Mouse (Mus musculus): ENCODE measurements around the gene Fam19a2. TPM values are rescaled to one million over a fixed set of nuclear protein-coding genes. Genes with fewer than 3 reads are reported as not detected.

Gene Fam19a2
- total RNA-seq, 2 experiments from 2014 or later: 76.0 to 80.8 TPM

DNA sequence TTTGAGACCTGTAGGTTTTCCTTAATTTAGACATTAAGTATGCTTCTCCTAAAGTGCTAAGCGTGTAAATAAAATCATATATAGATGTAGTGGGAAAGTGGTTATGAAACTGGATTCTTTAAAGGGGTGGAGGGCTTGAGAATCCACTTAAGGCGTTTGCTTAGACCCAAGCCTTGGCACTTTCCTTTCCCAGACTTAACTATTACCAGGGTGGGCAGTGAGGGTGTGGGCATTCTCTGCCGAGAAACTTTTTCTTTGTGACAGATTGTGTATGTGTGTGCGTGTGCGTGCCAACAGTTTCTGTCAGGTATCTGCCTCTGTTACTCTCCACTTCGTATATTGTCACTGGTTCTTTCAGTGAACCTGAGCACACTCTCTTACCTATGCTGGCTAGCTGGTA is 257.4 kb downstream of the Fam19a2 start:
- intact Hi-C loops (cut with DNase I): no loop called here
- no peak for DNase-seq (ENCODE audit: low spot score in 2 of 2)

DNA sequence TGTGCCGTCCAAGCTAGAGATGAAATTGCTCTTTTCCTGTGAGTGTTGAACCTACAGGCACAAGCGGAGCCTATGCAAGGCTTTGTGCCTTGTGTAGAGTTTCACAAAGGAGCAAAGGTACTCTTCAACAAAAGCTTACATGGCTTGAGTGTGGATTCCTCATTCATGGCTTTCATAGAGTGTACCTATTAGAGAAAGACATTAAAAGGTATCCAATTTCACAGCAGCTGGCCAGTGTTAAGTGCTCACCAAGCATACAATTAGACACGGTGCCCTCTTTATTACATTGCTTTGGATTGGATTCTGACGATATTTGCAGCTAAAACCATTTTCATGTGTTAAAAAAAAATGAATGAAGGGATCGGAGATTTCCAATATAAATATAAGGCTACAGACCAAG is 261.6 kb downstream of the Fam19a2 start:
- no peak for DNase-seq (ENCODE audit: low spot score in 2 of 2)
- intact Hi-C loops (cut with DNase I): no loop called here

DNA sequence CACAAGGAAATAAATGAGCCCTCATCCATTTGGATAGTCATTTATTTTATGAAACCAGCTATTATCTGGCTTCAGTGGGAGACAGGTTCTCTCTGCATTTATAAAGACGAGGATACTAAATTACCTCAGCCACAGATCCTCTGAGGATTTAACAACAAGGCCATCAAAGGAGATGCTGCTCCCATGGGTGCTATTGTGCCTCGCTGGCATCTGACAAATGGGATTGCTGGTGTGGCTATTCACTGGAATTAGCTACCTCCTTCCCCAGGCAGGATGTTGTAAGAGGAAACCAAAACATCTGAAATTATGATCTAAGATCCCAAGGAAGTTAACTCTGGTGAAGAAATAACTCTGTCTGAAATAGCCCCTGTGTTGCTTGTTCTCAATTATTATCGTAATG is 262.3 kb downstream of the Fam19a2 start:
- no peak for DNase-seq (ENCODE audit: low spot score in 2 of 2)
- intact Hi-C loops (cut with DNase I): no loop called here

DNA sequence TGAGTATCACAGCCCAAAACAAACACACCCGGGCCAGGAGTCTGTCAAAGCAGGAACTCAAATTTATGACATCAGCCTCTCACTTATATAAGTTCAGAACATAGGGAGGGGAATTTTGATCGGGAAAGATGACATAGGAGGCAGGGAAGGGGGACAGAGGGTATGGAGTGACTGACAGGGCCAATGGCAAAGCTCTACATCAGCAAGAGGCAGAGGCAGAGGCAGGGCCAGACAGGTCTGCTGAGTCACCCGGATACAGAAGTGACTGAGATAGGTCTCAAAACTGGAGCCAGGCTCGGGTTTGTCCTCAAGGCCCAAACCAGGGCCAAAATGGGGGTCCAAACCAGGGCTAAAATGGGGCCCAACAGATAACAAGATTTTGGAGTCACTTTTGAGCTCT is 272.3 kb downstream of the Fam19a2 start:
- no peak for DNase-seq (ENCODE audit: low spot score in 2 of 2)
- intact Hi-C loops (cut with DNase I): no loop called here

DNA sequence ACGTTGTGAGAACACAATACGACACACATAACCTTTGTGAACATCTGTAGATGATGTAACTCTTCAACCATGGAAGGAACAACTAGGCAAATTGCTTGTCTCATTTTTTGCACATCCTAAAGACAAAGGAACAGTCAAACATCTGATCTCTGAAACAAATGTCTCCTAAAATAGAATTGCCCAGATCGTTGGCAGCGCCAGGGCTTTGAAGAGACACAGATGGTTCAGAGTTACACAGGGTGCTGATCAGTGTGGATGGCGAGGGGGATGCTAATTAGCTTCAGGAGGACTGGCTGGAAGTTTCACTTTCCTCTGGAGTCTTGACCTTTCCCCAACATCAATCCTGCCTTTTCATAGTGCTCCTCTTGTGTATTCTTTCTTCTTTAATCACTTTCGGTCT is 284.6 kb downstream of the Fam19a2 start:
- intact Hi-C loops (cut with DNase I): no loop called here

DNA sequence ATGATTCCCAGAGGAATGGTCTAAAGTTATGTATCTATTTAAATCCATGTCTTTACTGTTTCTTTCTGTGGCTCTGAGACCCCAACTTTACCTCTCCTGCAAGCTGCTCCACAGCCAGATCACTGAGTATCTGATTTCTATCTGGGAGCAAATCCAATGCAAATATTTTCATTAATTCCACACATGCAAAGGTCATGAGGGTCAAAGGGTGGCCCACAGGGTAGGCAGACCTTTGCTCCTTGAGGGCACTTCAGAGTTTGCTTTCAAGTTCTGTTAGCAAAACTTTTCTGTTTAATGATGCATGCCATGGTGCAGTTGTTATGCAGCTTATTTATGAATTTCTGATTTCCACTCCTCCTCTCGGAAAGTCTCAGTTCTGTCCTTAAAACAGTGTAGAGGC is 303.9 kb downstream of the Fam19a2 start:
- no peak for DNase-seq (ENCODE audit: low spot score in 2 of 2)
- intact Hi-C loops (cut with DNase I): no loop called here

More for the DNA sequence above, 284.6 kb downstream of the Fam19a2 start:
- DNase-seq (ENCODE audit: low spot score in 2 of 2): peak in 1 of 2 experiments; percentile 30

DNA sequence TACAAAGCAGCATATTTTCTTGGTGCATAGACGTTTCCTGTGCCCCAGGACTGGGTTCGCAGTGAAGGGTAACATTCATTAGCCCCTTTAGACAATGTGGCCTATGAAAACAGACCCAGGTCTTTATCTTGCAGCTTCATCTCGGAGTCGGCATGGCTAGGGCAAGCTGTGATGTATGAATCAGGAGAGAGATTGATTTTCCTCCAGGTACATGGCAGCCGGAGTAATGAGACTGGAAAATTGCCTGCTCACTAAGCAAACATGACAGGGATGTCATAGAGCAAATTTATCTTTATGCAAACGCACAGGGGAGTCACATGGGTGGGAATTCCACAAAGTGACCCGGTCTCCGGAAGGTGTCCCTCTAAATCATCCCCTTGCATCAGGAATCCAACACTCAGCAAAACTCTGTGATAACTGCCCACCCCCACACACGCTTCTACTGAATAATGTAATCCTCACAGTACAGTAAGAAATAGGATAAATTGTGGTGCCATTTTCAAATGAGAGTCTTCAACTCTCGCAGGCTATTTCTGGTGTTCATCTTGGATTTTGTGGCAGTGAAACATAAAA is 306.9 kb downstream of the Fam19a2 start:
- intact Hi-C loops (cut with DNase I): no loop called here
- no peak for DNase-seq (ENCODE audit: low spot score in 2 of 2)

DNA sequence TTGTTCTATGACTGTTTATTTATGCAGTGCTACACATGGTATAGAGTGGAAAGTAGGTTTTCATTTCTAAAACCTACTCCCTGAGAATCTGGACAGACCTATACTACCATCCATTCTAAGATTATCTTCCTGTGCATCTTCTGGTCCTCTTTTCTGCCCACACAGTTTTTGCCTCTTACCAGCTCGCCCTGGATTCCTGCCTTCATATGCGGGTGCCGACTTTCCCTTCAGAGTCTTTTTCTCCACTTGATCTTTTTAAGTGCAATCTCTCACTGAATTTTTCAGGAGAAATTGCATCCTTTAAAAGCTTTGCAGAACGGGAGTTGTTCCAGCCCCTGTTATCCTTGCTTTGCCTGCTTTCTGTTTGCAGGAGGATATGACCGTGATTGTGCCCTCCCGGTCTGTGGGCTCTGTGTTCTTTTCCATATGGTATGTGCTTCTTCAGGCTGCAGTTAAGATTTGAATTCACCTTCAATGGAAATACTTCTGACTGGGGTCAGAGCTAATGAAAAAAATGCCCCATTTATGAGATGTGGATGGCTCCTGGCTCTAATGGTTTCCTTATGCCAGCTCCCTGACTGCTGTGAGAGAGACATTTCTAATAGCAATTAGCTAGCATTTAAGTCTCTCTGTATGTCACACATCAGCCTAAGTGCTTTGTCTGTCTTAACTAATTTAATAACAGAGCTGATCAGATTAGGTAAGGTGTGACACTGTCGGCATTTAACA is 308.7 kb downstream of the Fam19a2 start:
- intact Hi-C loops (cut with DNase I): no loop called here
- DNase-seq (ENCODE audit: low spot score in 2 of 2): peak in 1 of 2 experiments; percentile 87

DNA sequence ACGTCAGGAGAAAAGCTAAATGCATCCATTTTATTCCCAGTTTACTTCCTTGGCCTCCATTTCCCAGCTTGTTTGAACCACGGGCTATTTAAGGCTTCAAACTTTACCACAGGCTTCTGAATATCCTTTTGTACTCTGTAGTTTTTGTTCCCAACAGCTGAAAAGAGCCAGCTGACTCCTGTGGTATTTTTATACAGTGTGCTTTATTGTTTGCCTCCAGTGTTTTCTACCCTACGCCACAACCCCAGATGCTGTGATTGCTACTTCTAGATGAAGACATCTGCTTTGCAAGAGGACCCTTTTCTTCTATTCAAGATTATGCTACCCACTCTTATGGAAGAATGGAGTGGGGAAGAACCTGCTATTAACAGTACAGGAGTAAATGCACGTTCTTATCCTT is 314.0 kb downstream of the Fam19a2 start:
- peak in 1 of 2 experiments; percentile 73 for DNase-seq (ENCODE audit: low spot score in 2 of 2)
- intact Hi-C loops (cut with DNase I): loop anchor here (5.0 kb wide), 2 partner anchors 309 to 311 kb away; no protein-coding TSS in a partner anchor

DNA sequence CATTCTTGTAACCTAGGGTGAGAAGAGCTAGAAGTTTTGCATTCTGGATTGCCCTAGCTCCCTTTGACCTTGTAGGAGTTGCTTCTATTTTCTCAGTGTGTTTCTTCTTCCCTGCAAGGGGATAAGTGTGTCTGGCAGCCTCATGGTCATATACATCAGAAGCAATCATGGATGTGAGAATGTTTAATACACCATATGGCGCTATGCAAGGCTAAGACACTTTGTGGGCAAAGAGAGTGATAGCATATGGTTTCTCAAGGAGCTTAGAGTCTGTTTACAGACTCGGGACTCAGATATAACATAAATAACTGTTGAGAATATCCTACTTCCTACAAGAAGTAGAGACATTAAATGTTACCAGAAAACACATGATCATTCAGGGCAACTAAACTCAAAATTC is 315.2 kb downstream of the Fam19a2 start:
- peak in 1 of 2 experiments; percentile 62 for DNase-seq (ENCODE audit: low spot score in 2 of 2)
- intact Hi-C loops (cut with DNase I): loop anchor here (5.0 kb wide), 2 partner anchors 308 to 312 kb away; no protein-coding TSS in a partner anchor

DNA sequence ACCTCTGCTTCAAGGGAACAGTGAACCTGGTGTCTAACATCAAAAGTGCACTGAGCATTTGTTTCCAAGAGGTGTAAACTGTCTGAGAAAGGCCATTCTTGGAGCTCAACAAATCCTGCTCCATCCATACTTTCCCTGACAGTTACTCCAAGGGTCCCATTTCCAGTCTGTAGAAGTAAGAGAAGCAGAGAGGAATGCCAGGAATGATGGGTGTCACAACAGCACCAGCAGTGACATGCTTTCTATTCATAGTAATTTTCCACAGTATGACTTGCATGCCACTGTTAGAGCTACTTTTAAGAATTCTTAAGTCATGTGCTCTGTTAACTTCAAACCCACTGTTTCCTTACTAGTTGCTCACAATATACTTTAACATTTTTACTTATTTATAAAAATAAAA is 331.2 kb downstream of the Fam19a2 start:
- no peak for DNase-seq (ENCODE audit: low spot score in 2 of 2)
- intact Hi-C loops (cut with DNase I): no loop called here

DNA sequence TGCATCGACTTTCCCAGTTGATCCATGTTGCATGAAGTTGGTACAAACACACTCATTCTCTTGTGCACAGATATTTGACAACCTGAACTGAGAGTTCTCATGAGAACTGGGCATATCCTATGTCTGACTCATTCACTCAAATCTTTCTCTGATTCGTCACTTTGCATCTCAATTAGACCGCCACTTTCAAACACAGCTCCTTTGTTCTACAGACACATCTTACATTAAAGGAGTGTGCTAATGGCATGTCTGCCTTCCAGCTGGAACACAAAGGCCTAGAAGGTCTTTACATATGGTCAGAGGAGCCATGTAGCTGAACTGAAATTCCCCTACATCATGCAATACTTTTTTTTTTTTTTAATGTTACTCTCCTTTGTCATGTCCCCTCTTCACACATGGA is 333.3 kb downstream of the Fam19a2 start:
- no peak for DNase-seq (ENCODE audit: low spot score in 2 of 2)
- intact Hi-C loops (cut with DNase I): no loop called here

DNA sequence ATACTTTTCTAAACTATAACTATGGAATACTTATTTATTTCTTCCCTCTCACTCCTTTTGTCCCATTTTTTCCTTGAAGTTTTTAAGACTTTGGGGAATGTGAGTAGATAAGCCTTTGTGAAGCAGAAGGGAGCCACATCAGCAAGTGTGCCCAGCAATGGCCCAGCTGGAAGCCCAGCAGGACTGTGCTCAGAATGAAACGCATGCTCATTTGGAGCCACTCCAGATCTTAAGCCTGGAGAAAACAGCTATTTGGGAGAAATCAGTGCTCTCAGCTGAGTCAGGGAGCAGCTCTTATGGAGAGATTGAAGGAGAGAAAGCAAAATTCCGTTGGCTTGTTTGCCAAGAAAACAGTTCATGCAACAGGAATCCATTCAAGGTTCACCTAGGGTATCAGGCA is 341.9 kb downstream of the Fam19a2 start:
- intact Hi-C loops (cut with DNase I): no loop called here
- DNase-seq (ENCODE audit: low spot score in 2 of 2): peak in 1 of 2 experiments; percentile 23

DNA sequence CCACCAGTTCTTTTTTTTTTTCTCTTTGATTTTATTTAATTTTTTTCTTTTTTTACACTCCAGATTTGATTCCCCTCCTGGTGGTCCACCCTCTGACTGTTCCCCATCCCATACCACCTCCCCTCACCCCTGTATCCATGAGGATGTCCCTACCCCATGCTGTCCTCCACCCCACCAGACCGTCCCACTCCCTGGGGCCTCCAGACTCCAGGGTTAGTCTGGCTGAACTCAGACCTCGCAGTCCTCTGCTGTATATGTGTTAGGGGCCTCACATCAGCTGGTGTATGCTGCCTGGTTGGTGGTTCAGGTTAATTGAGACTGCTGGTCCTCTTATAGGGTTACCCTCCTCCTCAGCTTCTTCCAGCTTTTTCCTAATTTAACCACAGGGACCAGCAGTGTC is 362.9 kb downstream of the Fam19a2 start:
- intact Hi-C loops (cut with DNase I): no loop called here
- no peak for DNase-seq (ENCODE audit: low spot score in 2 of 2)

DNA sequence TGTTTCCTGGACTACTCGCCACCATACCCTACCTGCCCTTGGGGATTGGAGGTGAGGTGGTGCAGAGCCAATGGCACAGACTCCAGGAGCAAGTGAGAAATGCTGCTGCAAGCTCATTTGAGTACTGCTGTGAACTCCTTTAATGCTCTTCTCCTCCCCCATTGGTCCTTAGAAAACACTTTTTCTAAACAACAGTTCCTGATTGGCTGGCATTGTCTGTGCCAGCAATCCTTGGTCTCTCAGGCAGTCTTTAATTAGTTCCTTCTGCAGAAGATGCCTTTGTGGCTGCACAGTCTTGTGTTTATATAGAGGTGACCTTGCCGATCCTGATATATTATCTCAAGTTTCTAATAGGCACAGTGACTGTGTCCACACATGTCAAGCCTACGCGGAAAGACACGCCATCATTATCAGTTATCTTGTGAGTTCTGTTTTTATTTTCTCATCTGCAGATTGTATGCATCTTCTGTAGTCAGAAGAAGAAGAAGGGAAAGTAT is 365.5 kb downstream of the Fam19a2 start:
- DNase-seq (ENCODE audit: low spot score in 2 of 2): no peak
- intact Hi-C loops (cut with DNase I): no loop called here

DNA sequence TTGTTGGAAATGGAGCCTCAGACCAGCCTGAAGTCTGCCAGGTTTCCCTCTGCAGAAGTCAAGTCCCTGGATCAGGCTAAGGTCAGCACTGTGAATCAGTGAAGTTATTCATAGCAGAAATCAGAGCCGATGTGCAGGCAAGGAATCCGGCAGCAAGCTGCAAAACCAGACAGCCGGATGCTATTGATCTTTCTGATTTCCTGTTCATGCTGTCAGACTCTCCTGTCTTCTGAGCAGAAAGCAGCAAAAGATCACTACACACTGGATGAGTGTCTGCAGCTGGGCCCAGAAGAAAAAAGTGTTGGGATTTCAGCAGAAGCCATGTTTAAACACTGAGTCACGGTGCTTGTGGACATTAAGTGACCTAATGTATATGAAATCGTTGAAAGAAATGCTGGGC is 368.2 kb downstream of the Fam19a2 start:
- no peak for DNase-seq (ENCODE audit: low spot score in 2 of 2)
- intact Hi-C loops (cut with DNase I): no loop called here

DNA sequence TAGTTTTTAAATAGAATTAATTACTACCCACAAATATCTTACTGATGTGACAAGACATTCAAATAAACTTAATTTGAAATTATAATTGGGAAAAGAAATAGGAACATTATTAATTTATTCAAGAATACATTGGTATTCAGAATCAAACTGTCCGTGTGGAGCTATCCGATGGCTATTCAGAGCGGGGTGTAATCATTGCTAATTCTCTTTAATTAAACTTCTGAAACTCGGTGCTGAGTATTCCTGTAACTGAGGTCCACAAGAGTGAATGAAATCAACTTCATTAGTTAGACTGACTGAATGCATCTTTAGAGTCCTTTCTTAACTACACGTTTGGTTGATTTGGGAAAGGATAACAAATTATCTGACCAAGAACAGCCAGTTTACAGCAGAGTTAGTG is 372.9 kb downstream of the Fam19a2 start:
- intact Hi-C loops (cut with DNase I): no loop called here
- no peak for DNase-seq (ENCODE audit: low spot score in 2 of 2)

DNA sequence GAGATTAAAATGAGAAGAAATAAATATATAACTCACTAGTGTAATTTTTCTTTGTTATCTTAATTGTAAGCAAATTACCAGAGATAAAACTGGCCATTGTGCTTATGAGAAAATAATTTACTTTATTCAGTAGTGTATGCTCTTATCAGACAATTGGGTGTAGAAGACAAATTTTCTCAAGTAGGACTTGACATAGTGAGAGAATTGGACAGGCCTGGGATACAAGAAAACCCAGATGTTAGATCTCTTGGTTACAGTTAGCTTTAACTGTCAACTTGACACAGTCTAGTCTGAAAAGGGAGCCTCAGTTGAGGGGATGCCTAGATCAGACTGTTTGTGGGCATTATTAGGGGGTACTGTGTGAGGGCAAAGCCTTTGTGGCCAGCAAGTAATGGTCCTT is 373.7 kb downstream of the Fam19a2 start:
- intact Hi-C loops (cut with DNase I): no loop called here
- DNase-seq (ENCODE audit: low spot score in 2 of 2): no peak

DNA sequence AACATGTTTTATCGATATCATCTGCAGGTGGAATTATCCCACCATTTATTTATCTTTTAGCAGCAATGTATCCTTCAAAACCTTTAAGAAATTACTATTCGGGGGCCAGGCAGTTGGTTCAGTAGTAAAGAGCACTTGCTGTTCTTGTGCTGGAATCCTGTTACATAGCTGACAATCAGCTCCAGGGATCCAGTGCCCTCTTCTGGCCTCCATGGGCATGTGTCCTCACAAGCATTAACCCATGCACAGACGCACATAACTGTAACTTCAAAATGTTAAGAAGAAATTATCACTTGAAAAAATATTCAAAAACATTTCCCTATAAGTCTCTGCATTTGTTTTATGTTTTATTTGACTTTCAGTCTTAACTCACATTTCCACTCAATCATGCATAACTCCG is 381.8 kb downstream of the Fam19a2 start:
- intact Hi-C loops (cut with DNase I): no loop called here
- no peak for DNase-seq (ENCODE audit: low spot score in 2 of 2)

DNA sequence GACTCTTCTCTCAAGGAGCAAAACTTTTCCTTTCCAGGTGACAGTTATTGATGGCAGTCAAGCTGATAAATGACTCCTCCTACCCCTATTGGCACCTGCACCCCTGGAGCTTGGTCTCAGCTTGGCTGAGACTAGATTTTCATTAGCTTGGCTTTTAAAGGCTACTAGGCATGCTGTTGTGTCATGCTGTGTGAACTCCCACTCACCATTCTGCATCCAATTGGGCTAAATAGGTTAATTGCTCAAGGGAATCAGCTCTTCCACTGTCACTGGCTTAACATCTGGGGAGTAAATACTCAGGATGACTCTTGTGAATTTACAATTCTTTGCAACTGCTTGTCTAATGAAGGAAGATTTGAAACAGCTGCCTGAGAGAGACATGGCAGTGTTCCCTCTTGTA is 407.4 kb downstream of the Fam19a2 start:
- no peak for DNase-seq (ENCODE audit: low spot score in 2 of 2)

DNA sequence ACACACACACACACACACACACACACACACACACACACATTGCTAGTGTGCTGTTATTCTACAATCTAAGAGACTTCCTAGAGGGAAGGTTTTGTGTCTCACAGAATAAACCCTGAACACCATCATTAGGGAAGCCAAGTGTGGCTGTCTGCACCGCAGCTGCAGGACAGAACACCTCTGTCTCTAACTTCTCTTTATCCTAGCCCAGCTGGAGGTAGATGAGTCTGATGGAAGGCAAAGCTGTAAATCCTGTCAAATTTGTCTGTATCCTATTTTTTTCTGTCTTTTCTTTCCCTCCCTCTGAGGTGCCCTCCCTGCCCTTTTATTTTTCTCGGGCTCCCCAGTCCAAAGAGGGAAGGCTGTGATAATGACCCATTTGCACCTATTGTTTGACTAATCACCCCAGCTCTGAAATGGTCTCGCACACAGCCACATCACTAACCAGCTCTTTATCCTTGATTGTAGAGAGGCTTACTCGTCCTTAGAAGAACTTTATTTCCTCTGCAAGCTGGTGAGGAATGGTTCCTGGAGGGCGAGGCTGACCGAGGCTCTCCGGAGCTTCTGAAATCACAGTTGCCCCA is 414.6 kb downstream of the Fam19a2 start:
- no peak for DNase-seq (ENCODE audit: low spot score in 2 of 2)
- intact Hi-C loops (cut with DNase I): no loop called here

More for the DNA sequence above, 407.4 kb downstream of the Fam19a2 start:
- intact Hi-C loops (cut with DNase I): no loop called here
